Mouse (Mus musculus): Measurements from ENCODE around the gene Tnfrsf1b.

Tnfrsf1b gene

DNA sequence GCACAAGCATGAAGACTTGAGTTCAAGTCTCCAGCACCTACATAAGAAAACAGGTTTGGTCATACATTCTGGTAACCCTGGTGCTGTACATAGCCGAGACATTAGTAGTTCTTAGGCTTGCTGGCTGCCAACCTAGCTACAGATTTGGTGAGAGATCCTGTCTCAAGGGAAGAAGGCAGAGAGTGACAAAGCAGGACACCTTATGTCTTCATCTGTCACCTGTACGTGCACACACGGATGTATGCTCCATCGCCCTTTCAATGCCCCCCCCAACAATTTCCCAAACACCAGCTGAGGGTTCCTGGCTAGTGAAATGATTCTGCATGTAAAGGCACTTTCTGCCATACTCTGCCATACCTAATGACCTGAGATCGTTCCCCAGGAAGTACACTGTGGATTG lies 9.5 kb upstream of the Tnfrsf1b start:
- DNase-seq = no peak

- no peak for DNase-seq
Measured at GRCm38 (mm10) chr4:145254418-145254817, 7.7 kb upstream of the Tnfrsf1b start.

- no peak for DNase-seq
Measured at GRCm38 (mm10) chr4:145252611-145253010, 5.9 kb upstream of the Tnfrsf1b start.

- DNase-seq = no peak
Measured at GRCm38 (mm10) chr4:145251546-145251945, 4.9 kb upstream of the Tnfrsf1b start.

- DNase-seq = no peak
Measured at GRCm38 (mm10) chr4:145250002-145250401, 3.3 kb upstream of the Tnfrsf1b start.

DNA sequence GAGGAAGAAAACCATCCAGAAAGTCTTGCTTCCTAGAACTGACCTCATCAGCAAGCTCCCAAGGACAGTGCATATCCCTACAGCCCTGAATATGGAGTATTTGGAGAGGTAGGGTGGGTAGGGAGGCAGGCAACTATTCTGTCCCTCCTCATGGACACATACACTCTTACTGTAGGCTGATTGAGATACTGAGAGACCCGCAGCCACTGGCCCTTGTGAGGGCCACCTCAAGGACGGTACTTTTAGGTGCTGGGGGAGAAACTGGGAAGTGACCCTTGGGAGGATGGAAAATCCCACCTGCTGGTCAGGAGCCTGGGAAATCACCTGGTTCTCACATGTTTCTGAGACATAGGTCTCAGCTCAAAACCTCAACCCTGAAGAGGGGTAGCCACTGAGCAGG lies 886 bp upstream of the Tnfrsf1b start:
- DNase-seq = no peak

GRCm38 (mm10) chr4:145245581-145245980 lies 1.1 kb downstream of the Tnfrsf1b start:
- no peak for DNase-seq

DNA sequence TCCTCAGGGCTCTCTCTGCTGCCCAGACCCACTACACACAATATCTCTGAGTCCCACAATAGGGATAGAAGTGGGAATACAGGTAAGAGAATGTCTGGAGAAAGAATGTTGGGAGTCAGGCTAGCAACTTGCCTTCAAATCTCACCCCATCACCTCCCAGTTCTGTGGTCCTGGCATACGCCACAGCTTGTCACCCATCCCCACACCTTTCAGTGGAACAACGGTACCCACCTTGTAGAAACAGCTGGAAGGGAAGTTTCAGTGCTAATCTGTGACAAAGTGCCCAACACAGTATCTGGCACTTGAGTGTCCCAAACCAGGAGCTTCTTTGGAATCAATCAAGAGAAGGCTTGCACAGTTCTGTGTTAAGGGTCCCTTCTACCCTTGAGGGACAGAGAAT lies 2.0 kb downstream of the Tnfrsf1b start:
- no peak for DNase-seq

GRCm38 (mm10) chr4:145242719-145243350 lies 3.8 kb downstream of the Tnfrsf1b start:
- no peak for DNase-seq

- peak; percentile 21 for DNase-seq
Measured at GRCm38 (mm10) chr4:145240723-145241231, 5.9 kb downstream of the Tnfrsf1b start.

- DNase-seq = peak; percentile 88
Measured at GRCm38 (mm10) chr4:145239049-145239830, 7.4 kb downstream of the Tnfrsf1b start.

DNA sequence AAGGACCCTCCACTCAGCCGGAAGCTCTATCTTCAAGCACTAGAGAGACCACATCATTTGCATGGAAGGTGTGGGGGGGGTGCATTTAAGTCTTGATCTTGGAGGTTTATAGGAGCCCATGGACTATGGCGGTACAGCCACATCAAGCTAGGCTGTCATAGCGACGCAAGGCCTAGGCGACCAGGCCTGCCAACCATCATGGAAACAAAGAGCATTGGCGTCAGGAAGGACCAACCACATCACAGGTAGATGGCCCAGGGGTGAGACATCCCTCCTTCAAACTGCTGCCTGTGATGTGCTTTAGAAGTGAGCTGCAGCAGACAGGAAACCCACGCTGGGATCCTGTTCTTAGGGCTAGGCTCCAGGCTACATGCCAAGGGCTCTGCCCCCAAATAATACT lies 10.6 kb downstream of the Tnfrsf1b start:
- no peak for DNase-seq

GRCm38 (mm10) chr4:145233487-145234228 lies 13.0 kb downstream of the Tnfrsf1b start:
- no peak for DNase-seq

- no peak for DNase-seq
Measured at GRCm38 (mm10) chr4:145231732-145232131, 14.9 kb downstream of the Tnfrsf1b start.

DNA sequence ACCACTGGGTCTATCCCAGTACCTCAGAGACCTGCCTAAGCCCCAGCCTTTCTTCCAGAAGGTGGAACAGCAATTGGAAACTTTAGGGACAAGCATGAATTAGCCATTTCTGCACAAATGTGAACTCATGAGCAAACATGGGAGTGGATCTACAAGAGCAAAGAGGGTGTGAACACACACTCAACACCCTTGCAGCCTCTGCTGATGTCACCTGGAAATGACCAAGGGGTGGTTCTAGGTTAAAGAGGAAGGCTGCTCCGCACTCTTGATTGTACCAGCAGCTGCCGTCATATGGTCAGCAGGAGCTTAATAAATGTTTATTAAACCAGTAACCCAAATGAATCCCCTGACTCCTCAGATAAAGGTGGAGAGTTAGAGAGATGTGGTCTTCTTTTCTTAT lies 16.0 kb downstream of the Tnfrsf1b start:
- DNase-seq = no peak

GRCm38 (mm10) chr4:145229524-145230163 lies 17.0 kb downstream of the Tnfrsf1b start:
- no peak for DNase-seq

GRCm38 (mm10) chr4:145229051-145229450 lies 17.6 kb downstream of the Tnfrsf1b start:
- DNase-seq = no peak

DNA sequence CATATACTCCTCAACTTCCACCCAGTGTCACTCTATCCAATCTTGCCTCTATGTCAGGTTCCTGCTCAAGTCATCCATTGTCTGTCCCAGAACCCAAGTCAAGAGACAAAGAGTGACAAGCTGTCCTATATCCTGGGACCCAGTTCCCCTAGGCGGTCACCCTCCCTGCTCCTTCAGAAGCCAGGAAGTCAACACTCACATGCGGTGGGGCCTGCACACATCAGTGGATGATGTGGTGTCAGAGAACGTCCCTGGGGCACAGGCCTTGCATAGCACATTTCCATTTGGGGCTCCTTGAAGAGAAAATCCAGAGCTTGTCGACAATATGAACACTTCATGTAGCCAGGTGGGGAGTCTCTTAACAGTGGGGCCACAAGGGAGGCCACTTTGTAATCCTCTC lies 22.1 kb downstream of the Tnfrsf1b start:
- no peak for DNase-seq

- no peak for DNase-seq
Measured at GRCm38 (mm10) chr4:145222064-145222463, 24.6 kb downstream of the Tnfrsf1b start.

GRCm38 (mm10) chr4:145221379-145221778 lies 25.3 kb downstream of the Tnfrsf1b start:
- DNase-seq = no peak

DNA sequence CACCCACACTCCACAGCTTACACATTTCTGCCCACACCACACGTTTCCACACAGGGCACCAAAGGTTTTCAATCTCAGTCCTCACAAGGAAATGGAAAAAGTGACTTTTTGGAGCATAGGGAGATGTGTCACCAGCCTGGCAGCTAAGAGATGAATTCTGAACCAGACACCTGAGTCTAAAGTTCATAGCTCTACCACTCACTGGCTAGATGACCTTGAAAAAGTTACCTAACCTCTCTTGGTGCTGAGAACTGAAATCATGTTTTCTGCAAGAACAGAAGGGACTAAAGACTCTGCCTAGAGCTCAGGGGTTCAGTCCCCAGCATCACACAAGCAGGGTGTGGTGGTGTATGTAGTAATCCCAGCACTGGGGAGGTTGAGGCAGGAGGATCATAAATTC lies 26.7 kb downstream of the Tnfrsf1b start:
- DNase-seq = no peak

DNA sequence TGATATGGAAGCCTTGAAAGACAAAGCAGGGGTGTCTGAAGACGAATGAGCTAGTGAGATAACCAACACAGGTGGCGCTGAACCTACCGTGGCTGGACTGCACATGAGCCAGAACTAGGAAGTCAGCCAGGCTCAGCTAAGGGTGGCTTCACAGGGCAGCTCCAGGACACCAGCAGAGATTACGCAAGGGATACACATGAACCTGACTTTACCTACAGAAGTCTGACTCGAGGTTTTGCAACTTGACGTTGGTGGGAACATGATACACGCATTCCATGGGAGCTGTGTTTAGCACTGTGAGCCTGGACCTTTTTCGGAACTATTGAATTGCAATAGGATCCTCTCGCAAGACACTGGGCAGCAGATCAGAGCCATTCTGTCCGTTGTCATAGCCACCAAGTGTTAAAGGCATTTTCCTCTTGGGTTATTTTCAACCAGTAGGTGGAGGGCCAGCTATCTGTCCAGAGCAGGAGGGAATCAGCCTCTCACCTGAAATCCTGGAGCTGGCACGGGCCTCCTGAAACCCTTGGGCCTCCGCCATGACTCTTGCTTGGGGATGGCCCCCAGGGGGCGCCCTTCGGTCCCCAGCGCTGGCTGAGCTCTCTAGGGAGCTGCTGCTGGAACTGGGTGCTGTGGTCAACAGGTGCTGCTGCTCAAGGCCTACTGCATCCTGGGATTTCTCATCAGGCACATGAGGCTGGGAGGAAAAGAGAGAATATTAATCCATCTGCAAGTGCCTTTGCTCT lies 27.3 kb downstream of the Tnfrsf1b start:
- peak; percentile 44 for DNase-seq

Measured in kidney, postnatal 10 days (tissue).